Mouse (Mus musculus): ENCODE measurements around the gene Fbxo7. TPM values are rescaled to one million over a fixed set of nuclear protein-coding genes. Genes with fewer than 3 reads are reported as not detected.
A peak's percentile ranks its signal among the peaks of the same experiment; 100 is the strongest.

Fbxo7 gene
- polyA plus RNA-seq, 1 experiment from 2014 or later: 16.5 TPM

- no peak overlapping the region for H3K27ac ChIP-seq
- no peaks in the 10 kb centered on the region for H3K27me3 ChIP-seq (ENCODE audit: insufficient read depth, poor library complexity, severe bottlenecking)
- DNase-seq (ENCODE audit: low spot score): no peak
- H3K4me3 ChIP-seq: no peak overlapping the region
- peaks cover 10% of the 10 kb centered on the region; the same call in 1 of the 2 replicates for H3K36me3 ChIP-seq
- peaks cover 10% of the 10 kb centered on the region; the same call in 1 of the 2 replicates for H3K4me1 ChIP-seq (replicated peaks)
- WGBS: 86% methylated on average over 9 of the region's 9 CpGs
- H3K9me3 ChIP-seq: no peaks in the 10 kb centered on the region
These were observed 26.0 kb downstream of the Fbxo7 start for GRCm38 (mm10) chr10:86047786-86048185.

GRCm38 (mm10) chr10:86050522-86050921 lies 28.8 kb downstream of the Fbxo7 start:
- Histone ChIP-seq H3K36me3 (peaks cover 10% of the 10 kb centered on the region; the same call in 1 of the 2 replicates), H3K27ac (no peak overlapping the region), H3K4me3 (no peak overlapping the region), H3K9me3 (no peaks in the 10 kb centered on the region), H3K27me3 (ENCODE audit: insufficient read depth, poor library complexity, severe bottlenecking) (no peaks in the 10 kb centered on the region), H3K4me1 (replicated peaks) (peaks cover 5% of the 10 kb centered on the region; the same call in 1 of the 2 replicates)
- no peak for DNase-seq (ENCODE audit: low spot score)
- 90% methylated on average over 2 of the region's 2 CpGs for WGBS

GRCm38 (mm10) chr10:86052818-86053522 lies 31.2 kb downstream of the Fbxo7 start:
- Histone ChIP-seq H3K27ac (no peak overlapping the region), H3K4me3 (no peak overlapping the region), H3K36me3 (peaks cover 19% of the 10 kb centered on the region), H3K4me1 (replicated peaks) (peaks cover 9% of the 10 kb centered on the region; the same call in 1 of the 2 replicates), H3K9me3 (peaks cover 5% of the 10 kb centered on the region; the same call in 1 of the 2 replicates), H3K27me3 (ENCODE audit: insufficient read depth, poor library complexity, severe bottlenecking) (no peaks in the 10 kb centered on the region)
- 90% methylated on average over 10 of the region's 10 CpGs for WGBS
- no peak for DNase-seq (ENCODE audit: low spot score)

GRCm38 (mm10) chr10:86056297-86056903 lies 34.6 kb downstream of the Fbxo7 start:
- Histone ChIP-seq H3K27ac (no peak overlapping the region), H3K36me3 (peaks cover 15% of the 10 kb centered on the region), H3K9me3 (peaks cover 5% of the 10 kb centered on the region; the same call in 1 of the 2 replicates), H3K4me1 (replicated peaks) (peaks cover 10% of the 10 kb centered on the region), H3K4me3 (no peak overlapping the region), H3K27me3 (ENCODE audit: insufficient read depth, poor library complexity, severe bottlenecking) (no peaks in the 10 kb centered on the region)
- WGBS: 89% methylated on average over 8 of the region's 8 CpGs
- no peak for DNase-seq (ENCODE audit: low spot score)

GRCm38 (mm10) chr10:86057286-86057685 lies 35.5 kb downstream of the Fbxo7 start:
- Histone ChIP-seq H3K36me3 (peaks cover 15% of the 10 kb centered on the region), H3K4me3 (no peak overlapping the region), H3K27ac (0 out of 2 replicates have a peak overlapping the region, but pooled peaks have one; percentile 45), H3K9me3 (peaks cover 12% of the 10 kb centered on the region), H3K4me1 (replicated peaks) (peaks cover 8% of the 10 kb centered on the region), H3K27me3 (ENCODE audit: insufficient read depth, poor library complexity, severe bottlenecking) (no peaks in the 10 kb centered on the region)
- 73% methylated on average over 11 of the region's 11 CpGs for WGBS
- no peak for DNase-seq (ENCODE audit: low spot score)

- H3K4me3 ChIP-seq: no peak overlapping the region
- no peak for DNase-seq (ENCODE audit: low spot score)
- H3K27ac ChIP-seq: no peak overlapping the region
- H3K9me3 ChIP-seq: peaks cover 14% of the 10 kb centered on the region
- H3K27me3 ChIP-seq (ENCODE audit: insufficient read depth, poor library complexity, severe bottlenecking): no peaks in the 10 kb centered on the region
- H3K4me1 ChIP-seq (replicated peaks): peaks cover 8% of the 10 kb centered on the region
- 68% methylated on average over 2 of the region's 2 CpGs for WGBS
- peaks cover 15% of the 10 kb centered on the region for H3K36me3 ChIP-seq
These were observed 35.9 kb downstream of the Fbxo7 start for GRCm38 (mm10) chr10:86057712-86058111.

- H3K4me1 ChIP-seq (replicated peaks): peaks cover 15% of the 10 kb centered on the region
- H3K27me3 ChIP-seq (ENCODE audit: insufficient read depth, poor library complexity, severe bottlenecking): no peaks in the 10 kb centered on the region
- no peak overlapping the region for H3K4me3 ChIP-seq
- peak overlapping the region; percentile 18; the same call in 1 of the 2 replicates for H3K27ac ChIP-seq
- 51% methylated on average over 3 of the region's 3 CpGs for WGBS
- DNase-seq (ENCODE audit: low spot score): no peak
- H3K9me3 ChIP-seq: peaks cover 14% of the 10 kb centered on the region
- peaks cover 15% of the 10 kb centered on the region for H3K36me3 ChIP-seq
These were observed 38.5 kb downstream of the Fbxo7 start for GRCm38 (mm10) chr10:86060267-86060666.

- WGBS: 66% methylated on average over 5 of the region's 5 CpGs
- no peak overlapping the region for H3K4me3 ChIP-seq
- H3K9me3 ChIP-seq: peaks cover 9% of the 10 kb centered on the region
- no peak for DNase-seq (ENCODE audit: low spot score)
- no peaks in the 10 kb centered on the region for H3K36me3 ChIP-seq
- H3K27me3 ChIP-seq (ENCODE audit: insufficient read depth, poor library complexity, severe bottlenecking): no peaks in the 10 kb centered on the region
- no peak overlapping the region for H3K27ac ChIP-seq
- H3K4me1 ChIP-seq (replicated peaks): peaks cover 17% of the 10 kb centered on the region
These were observed 40.7 kb downstream of the Fbxo7 start for GRCm38 (mm10) chr10:86062261-86063017.

GRCm38 (mm10) chr10:86063018-86063384 lies 41.2 kb downstream of the Fbxo7 start:
- Histone ChIP-seq H3K27me3 (ENCODE audit: insufficient read depth, poor library complexity, severe bottlenecking) (no peaks in the 10 kb centered on the region), H3K4me1 (replicated peaks) (peaks cover 20% of the 10 kb centered on the region), H3K27ac (no peak overlapping the region), H3K4me3 (no peak overlapping the region), H3K9me3 (peaks cover 9% of the 10 kb centered on the region), H3K36me3 (no peaks in the 10 kb centered on the region)
- WGBS: 93% methylated on average over 8 of the region's 8 CpGs
- no peak for DNase-seq (ENCODE audit: low spot score)

GRCm38 (mm10) chr10:86064937-86065336 lies 43.2 kb downstream of the Fbxo7 start:
- peak; percentile 76 for DNase-seq (ENCODE audit: low spot score)
- 5% methylated on average over 4 of the region's 4 CpGs for WGBS
- Histone ChIP-seq H3K27me3 (ENCODE audit: insufficient read depth, poor library complexity, severe bottlenecking) (no peaks in the 10 kb centered on the region), H3K27ac (peak overlapping the region; percentile 75), H3K36me3 (no peaks in the 10 kb centered on the region), H3K4me1 (replicated peaks) (peaks cover 39% of the 10 kb centered on the region), H3K9me3 (peaks cover 9% of the 10 kb centered on the region), H3K4me3 (no peak overlapping the region)

GRCm38 (mm10) chr10:86065661-86066060 lies 43.9 kb downstream of the Fbxo7 start:
- 88% methylated on average over 1 of the region's 1 CpGs for WGBS
- Histone ChIP-seq H3K9me3 (peaks cover 9% of the 10 kb centered on the region), H3K4me1 (replicated peaks) (peaks cover 37% of the 10 kb centered on the region), H3K27ac (no peak overlapping the region; the same call in 1 of the 2 replicates), H3K27me3 (ENCODE audit: insufficient read depth, poor library complexity, severe bottlenecking) (no peaks in the 10 kb centered on the region), H3K4me3 (no peak overlapping the region), H3K36me3 (no peaks in the 10 kb centered on the region)
- no peak for DNase-seq (ENCODE audit: low spot score)

- peaks cover 37% of the 10 kb centered on the region for H3K4me1 ChIP-seq (replicated peaks)
- H3K9me3 ChIP-seq: peaks cover 8% of the 10 kb centered on the region
- H3K36me3 ChIP-seq: no peaks in the 10 kb centered on the region
- no peak for DNase-seq (ENCODE audit: low spot score)
- peak overlapping the region; percentile 56 for H3K27ac ChIP-seq
- H3K4me3 ChIP-seq: no peak overlapping the region
- no peaks in the 10 kb centered on the region for H3K27me3 ChIP-seq (ENCODE audit: insufficient read depth, poor library complexity, severe bottlenecking)
- 77% methylated on average over 5 of the region's 5 CpGs for whole genome bisulfite sequencing
These were observed 44.9 kb downstream of the Fbxo7 start for GRCm38 (mm10) chr10:86066651-86067050.

- no peaks in the 10 kb centered on the region for H3K27me3 ChIP-seq (ENCODE audit: insufficient read depth, poor library complexity, severe bottlenecking)
- 73% methylated on average over 10 of the region's 10 CpGs for WGBS
- peak overlapping the region; percentile 86 for H3K27ac ChIP-seq
- no peak overlapping the region for H3K4me3 ChIP-seq
- no peak for DNase-seq (ENCODE audit: low spot score)
- H3K4me1 ChIP-seq (replicated peaks): peaks cover 37% of the 10 kb centered on the region
- H3K36me3 ChIP-seq: no peaks in the 10 kb centered on the region
- no peaks in the 10 kb centered on the region for H3K9me3 ChIP-seq
These were observed 46.1 kb downstream of the Fbxo7 start for GRCm38 (mm10) chr10:86067911-86068310.
